Mouse (Mus musculus): ENCODE measurements around the gene Aarsd1.

Gene Aarsd1

DNA sequence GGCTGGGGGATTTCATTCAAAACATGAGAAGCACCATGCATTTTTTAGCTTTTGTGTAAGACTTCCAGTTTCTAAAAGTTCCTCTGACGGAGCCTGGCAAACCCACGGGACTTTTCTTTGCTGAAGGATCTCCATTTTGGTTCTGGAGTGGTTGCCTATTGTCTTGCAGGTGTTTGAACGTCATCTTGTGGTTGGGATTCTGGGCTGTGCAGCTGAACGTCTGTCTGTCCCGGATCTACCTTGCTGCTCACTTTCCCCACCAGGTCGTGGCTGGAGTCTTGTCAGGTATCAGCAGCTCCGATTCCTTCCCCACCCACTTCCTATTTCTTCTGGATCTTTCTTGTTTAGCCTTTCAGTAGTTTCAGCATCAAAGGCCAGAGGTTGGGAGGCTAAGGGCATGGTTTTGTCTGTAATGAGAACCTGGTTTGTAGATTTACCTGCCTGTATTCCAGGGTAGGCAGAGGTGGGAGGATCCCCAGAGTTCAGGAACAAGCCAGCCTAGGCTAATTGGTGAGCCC is 42.9 kb downstream of the Aarsd1 start:
- DNase-seq (ENCODE audit: low spot score): no peak

GRCm38 (mm10) chr11:101370141-101370540 is 47.3 kb downstream of the Aarsd1 start:
- DNase-seq (ENCODE audit: low spot score): no peak

DNA sequence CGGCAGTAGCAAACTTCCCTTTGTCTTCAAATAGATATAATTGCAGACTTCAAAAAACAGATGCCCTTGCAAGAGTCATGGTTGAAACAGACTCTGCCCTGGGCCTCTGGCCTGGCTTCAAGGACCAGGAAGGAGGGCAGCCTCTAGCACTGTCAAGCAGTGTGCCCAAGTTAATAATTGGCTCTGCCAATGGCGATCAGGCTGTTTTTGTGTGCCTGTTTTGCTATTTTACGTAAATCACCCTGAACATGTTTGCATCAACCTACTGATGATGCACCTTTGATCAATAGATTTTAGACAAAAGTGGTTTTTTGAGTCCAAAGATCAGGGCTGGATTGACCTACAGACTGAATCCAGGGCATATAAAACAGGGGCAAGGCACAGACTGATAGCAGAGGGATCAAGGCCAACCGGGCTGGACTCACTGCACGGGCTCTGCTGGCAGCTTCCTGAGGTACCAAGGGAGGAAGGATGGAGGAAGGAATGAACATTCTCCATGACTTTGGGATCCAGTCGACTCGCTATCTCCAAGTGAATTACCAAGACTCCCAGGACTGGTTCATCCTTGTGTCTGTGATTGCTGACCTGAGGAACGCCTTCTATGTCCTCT is 50.0 kb downstream of the Aarsd1 start, which contains the start of gene G6pc:
G6pc (plus strand) TSS at position 236 of the 610 bp plus-strand sequence.
- no peak for DNase-seq (ENCODE audit: low spot score)

DNA sequence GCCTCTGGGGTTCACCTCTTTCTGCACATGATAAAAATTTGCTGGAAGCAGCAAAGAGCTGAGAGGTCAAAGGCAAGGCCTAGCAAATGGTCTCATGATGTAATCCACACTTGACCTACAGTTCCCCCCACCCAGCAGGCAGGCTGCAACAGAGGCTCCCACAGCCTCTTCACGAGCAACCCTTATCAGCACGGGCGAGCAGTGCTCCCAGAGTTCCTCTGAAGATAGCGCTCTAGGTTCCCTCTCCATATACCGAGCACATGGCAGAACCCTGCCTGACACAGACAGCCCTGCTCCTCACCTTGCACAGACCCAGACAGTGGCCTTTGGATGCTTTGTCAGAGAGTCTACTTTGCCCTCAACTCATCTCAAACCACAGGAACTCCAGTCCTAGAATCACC is 52.9 kb downstream of the Aarsd1 start:
- DNase-seq (ENCODE audit: low spot score): no peak

- no peak for DNase-seq (ENCODE audit: low spot score)
Observed at GRCm38 (mm10) chr11:101360651-101361113, 56.7 kb downstream of the Aarsd1 start.

- no peak for DNase-seq (ENCODE audit: low spot score)
Observed at GRCm38 (mm10) chr11:101359776-101360175, 57.6 kb downstream of the Aarsd1 start.

GRCm38 (mm10) chr11:101357505-101358182 is 59.8 kb downstream of the Aarsd1 start:
- no peak for DNase-seq (ENCODE audit: low spot score)
